Mouse (Mus musculus) CD4-positive, CD25-positive, alpha-beta regulatory T cell, adult 9 weeks (primary cell): ENCODE measurements around the gene Abcb6. TPM values are rescaled to one million over a fixed set of nuclear protein-coding genes. Genes with fewer than 3 reads are reported as not detected.

Experiments used
- polyA plus RNA-seq: library from polyadenylated mRNA; unstranded; fragments of 100-300 nt; shearing (Covaris generic); gene quantifications from one replicate; pipeline ENCODE4 v1.2.1, GENCODE M21; 2017

Gene Abcb6
- 8.7 TPM for polyA plus RNA-seq

DNA sequence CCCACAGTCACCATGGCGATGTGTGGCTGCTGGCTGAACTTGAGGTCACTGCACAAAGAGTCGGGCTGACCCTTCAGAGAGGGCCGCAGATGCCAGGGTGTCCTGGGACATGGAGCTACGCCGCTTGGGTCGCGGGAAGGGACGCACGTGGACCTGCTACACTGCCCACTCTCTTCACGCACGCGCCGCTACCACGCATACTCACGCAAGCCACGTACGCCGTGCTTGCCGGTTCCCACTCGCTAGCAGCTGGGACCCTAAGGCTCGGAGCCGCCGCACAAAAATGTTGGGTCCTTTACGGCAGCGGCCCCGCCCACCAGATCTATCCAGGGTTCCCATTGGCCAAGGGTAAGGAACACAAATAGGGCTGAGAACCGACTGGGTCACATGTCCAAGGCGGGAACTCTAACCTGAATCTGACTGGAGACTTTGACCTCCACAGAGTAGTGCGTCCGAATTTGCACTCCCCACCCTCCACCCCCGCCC lies at the start of gene Abcb6:
TSS of gene Abcb6 (minus strand) at position 288 of the 486 bp plus-strand sequence.

DNA sequence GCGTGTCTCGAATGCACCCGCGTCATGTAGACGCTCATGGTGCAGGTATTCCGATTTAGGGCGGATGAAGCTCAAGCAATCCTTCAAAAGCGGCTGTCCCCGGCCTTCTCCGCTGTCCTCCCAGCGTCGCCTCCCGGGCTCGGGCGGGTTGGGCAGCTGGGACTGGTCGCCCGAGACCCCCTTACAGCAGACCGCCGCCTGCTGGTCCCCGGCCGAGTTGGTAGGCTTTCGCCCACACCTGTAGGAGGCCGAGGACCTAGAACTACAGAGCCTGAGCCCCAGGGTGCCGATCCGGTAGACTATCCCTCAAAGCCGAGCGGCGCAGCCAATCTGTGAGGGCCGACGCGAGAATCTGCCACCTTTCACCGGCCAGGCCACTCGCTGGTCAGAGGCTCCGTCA lies 39.3 kb upstream of the Abcb6 start, which contains the start of gene Tuba4a:
TSS of gene Tuba4a (minus strand) at position 335 of the 400 bp plus-strand sequence.

DNA sequence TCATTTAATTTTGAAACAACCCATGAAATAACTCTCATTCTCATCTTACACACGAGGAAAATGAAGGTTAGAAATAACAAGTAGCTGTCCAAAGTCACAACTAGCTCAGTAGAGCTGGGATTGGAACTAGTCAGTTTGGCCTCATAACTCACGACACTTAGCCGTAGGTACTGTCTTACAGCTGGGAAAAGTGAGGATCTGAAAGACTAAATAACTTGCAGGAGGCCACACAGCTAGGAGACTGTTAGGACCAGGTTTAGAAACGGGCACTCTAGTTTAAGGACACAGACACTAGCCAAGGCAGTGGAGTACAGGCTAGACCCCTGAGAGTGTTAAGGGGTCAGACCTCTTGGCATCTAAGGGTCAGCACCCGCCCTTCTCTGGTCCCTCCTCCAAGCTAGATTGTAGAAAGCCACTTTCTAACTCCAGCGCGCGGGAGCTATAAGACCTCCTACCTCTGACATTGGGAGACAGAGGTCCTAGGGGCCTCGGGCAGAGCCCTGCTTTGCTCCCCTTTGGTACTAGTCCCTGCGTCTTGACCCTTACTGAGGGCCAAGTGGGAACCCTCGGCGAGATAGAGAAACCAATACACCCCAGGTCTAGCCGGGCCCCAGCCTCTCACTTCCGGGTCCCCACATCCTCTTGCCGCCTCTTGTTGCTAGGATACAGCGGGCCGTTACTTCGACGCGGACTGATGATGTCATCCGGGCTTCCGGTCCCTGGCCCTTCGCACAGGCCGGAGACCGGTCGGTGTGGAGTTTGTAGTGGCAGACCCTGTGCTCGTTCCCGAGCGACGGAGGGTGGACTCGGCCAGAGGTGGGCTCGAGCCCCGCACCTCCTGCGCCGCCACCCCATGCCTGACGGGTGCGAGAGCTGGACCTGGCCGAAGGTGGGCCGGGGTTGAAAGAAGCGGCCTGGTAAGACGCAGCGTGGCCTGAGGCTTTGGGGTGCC lies 30.2 kb upstream of the Abcb6 start, which contains the start of the genes Glb1l and Stk16:
TSS of gene Glb1l (minus strand) at position 678 of the 952 bp plus-strand sequence.
TSS of gene Stk16 (plus strand) at position 703 of the 952 bp plus-strand sequence.

DNA sequence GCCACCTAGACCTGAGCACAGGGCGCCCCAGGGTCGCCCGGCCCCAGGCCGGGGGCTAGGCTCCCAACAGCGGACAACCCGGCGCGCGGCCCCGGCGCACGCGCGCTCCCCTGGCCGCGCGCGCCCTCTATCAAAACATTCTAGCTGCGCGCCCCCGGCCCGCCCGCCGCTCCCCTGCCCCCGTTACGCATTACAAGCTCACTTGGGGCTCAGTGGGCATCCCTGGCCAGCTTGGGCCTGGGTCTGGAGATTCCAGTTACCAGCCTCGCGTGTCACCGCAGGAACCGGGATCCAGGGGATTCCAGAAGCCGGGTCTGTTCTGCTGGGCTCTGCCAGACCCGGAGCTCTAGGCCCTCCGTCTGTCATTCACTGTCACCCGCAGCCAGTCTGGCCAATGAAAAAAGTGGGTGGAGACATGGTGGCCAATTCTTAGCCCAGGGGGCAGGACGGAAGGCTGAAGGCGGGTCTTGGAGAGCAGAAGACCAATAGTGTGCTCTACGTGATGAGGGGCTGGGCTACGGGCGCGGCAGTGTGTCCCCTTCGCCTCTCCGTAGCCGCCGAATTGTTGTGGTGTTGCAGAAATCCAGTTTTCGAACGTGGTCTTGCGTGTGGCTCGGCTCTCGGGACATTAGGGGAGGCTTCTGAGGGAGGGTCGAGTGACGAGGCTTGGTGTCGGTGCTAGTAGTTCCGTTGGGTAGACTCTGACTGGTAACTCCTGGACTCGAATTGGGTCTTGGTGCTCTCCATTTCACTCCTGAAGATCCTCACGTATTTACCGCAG lies 11.6 kb upstream of the Abcb6 start, which contains the start of the genes Ankzf1 and Atg9a:
TSS of gene Ankzf1 (plus strand) at position 530 of the 781 bp plus-strand sequence.
TSS of gene Atg9a (minus strand) at position 575 of the 781 bp plus-strand sequence.

DNA sequence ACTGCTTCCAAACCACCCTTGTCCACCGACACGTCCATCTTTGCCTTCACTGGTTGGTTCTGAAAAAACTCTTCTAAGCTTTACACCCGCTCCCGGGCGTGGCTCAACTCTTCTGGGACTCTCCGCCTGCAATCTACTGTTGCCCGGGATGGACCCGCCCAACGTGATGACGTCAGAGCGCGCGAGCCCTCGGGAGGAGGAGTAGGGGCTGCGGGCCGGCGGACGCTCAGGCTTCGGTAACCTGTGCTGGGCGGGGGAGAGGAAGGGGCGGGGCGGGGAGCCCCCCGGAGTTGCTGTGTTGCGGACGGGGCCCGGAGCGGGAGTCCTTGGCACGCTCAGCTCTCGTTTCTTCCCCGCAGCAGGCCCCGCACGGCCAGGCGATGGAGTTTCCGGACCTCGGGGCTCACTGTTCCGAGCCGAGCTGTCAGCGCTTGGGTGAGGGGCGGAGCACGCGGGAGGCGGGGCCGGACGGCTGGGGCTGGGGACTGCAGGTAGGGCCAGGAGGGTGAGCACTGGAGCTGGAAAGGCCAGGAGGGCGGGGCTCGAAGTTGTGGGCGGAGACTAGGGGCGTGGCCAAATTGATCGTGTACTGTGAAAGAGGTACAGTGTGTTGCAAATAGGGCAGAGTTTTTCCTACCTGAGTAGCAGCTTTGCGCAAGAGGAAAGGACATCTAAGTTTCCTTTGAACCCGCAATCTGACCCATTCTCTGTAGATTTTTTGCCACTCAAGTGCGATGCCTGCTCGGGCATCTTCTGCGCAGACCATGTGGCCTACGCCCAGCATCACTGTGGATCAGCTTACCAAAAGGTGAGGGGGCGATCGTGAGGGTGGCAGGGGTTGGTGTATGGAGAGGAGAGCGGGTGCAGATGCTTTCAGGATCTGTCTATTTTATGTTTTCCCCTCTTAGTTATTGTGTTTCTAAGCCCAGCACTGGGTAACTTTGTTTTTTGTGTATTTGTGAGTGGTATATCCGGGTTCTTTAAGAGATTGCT lies 11.4 kb downstream of the Abcb6 start, which contains the start of gene Zfand2b:
TSS of gene Zfand2b (plus strand) at position 175 of the 993 bp plus-strand sequence.

DNA sequence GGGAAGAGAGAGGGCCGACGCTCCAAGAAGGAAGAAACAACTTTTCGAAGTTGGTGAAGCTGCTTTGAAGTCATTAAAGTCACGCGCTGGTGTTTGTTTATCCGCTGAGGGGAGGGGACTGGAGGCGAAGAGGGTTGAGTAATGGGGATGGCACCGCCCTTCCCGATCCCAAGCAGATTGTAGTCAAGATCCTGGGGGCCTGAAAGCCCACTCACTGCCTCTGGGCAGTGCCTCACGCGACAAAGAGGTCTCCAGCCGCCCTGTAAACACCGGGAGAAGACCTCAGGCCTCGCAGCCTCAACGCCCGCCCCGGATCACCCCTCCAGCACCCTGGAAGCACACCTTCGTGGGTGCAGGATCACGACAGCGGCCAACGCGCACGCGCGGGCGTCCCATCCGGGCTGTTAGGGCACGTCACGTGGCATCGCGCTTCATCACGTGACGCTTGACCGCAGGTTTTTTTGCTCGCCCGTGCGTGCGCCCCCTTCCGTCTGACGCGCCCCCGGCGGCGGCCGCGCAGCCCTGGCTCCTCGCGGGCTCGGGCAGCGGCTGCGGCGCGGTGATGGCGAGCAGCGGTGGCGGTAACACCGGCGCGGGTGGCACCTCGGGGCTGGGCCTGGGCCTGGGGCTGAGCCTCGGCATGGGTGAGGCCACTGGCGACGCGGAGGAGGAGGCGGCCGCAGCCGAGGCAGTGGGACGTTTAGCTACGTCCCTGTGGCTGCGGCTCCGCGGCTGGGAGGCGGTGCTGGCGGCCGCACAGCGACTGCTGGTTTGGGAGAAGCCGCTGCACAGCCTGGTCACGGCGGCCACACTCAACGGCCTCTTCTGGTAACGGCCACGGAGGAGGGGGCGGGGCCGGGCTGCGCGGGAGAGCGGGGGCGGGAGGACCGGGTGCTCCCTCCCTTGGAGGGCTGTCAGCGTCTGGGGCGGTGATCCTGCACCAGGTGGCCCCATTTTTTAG lies 37.6 kb downstream of the Abcb6 start, which contains the start of the genes Cnppd1 and Retreg2:
TSS of gene Cnppd1 (minus strand) at position 411 of the 961 bp plus-strand sequence.
TSS of gene Retreg2 (plus strand) at position 478 of the 961 bp plus-strand sequence.

DNA sequence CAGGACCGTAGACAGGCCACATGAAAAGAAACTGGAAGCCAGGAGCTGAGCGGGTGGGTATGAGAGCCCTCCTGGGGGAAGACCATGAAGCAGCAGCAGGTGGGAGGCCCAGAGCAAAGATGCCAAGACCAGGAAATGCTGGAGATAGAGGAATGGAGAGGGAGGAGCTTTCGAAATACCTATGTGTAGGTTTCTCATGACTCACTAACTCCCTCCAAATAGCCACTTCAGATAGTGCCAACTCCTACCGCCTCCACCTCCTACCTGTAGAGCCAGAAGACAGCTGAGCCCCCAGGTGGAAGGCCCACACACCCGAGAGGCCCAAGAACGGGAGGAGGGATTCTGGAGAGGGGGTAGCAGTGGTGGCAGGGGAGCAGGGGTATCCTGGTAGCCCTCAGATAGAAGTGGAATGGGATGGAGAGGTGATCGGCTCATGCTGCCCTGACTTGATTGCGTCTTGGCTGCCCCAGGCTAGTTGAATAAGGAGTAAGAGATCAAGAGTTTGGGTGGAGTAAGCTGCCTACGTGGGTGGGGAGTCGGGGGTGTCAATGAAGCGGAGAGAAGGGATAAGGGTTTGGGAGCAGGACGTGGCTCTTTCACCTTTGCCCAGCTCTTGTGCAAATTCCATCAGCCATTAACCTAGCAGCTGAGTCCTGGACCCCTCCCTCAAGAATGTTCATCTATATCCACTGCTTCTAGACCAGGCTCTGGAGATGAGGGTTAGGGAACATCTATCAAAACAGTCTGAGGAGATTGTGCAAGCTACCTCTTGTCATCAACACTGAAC lies 46.6 kb downstream of the Abcb6 start, which contains the start of gene Slc23a3:
TSS of gene Slc23a3 (minus strand) at position 470 of the 787 bp plus-strand sequence.

DNA sequence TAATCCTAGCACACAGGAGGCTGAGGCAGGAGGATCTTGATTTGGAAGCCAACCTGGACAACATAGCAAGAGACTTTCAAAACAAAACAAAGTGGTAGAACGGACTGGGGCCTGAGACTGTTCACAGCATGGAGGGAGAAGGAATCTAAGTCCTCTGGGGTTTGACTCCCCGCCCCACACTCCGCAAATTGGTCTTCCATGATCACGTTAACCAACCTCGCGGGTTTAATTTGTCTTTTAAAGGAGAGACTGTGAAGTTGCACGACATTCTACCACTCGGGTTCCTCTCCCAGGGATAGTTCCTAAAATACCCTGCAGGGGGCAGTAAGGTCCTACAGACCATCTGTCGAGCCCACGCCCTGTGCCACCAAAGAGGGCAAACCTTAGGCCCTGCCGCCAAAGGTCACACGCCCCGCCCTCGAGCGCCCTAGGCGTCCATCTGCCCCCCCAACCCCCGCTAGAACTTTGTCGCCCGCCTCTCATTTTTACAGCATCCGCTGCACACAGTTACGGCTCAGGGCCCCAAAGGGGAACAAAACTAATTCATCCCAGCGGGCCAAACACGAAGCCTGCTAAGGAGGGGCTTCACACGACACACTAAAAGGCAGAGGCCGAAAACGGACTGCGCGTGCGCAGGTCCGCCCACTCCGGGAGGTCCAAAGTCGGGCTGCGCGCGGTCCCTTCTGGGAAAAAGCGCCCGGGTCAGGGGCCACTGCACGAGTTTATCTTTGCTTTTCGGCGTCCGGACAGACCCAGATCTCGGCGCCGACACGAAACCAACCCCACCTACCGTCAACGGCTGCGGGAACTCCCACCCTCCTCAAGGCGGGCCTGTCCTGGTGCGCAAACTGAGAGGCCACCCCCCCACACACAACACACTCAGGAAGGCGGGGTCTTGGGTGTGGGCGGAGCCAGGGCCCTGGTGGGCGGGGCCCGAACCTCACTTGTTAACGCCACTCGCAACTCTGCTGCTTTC lies 55.6 kb downstream of the Abcb6 start, which contains the start of gene Nhej1:
TSS of gene Nhej1 (minus strand) at position 855 of the 976 bp plus-strand sequence.

Other genes starting within 250 kb of the Abcb6 start
- not detected for gene Cfap65, start 244.8 kb downstream of the Abcb6 start, polyA plus RNA-seq
- gene Ihh, start 228.7 kb downstream of the Abcb6 start, polyA plus RNA-seq, result 0.11 TPM
- 9.8 TPM for gene Nhej1, start 55.2 kb downstream of the Abcb6 start, polyA plus RNA-seq
- 0.42 TPM for gene Slc23a3, start 46.5 kb downstream of the Abcb6 start, polyA plus RNA-seq
- 200 TPM for gene Cnppd1, start 37.7 kb downstream of the Abcb6 start, polyA plus RNA-seq
- gene Retreg2, start 37.6 kb downstream of the Abcb6 start, polyA plus RNA-seq, result 14.4 TPM
- gene Zfand2b, start 11.7 kb downstream of the Abcb6 start, polyA plus RNA-seq, result 79.1 TPM
- 49.9 TPM for gene Ankzf1, start 11.8 kb upstream of the Abcb6 start, polyA plus RNA-seq
- 28.0 TPM for gene Atg9a, start 11.8 kb upstream of the Abcb6 start, polyA plus RNA-seq
- gene Glb1l, start 30.4 kb upstream of the Abcb6 start, polyA plus RNA-seq, result 15.1 TPM
- gene Stk16, start 30.4 kb upstream of the Abcb6 start, polyA plus RNA-seq, result 114 TPM
- gene Tuba4a, start 39.5 kb upstream of the Abcb6 start, polyA plus RNA-seq, result 403 TPM
- gene A630095N17Rik, start 51.7 kb upstream of the Abcb6 start, polyA plus RNA-seq, result 0.84 TPM
- 32.8 TPM for gene Dnajb2, start 56.0 kb upstream of the Abcb6 start, polyA plus RNA-seq
- gene Ptprn, start 84.1 kb upstream of the Abcb6 start, polyA plus RNA-seq, result 0.15 TPM
- not detected for gene Resp18, start 98.0 kb upstream of the Abcb6 start, polyA plus RNA-seq
- gene Dnpep, start 137.6 kb upstream of the Abcb6 start, polyA plus RNA-seq, result 88.1 TPM
- not detected for gene Des, start 179.9 kb upstream of the Abcb6 start, polyA plus RNA-seq
- gene Speg, start 194.9 kb upstream of the Abcb6 start, polyA plus RNA-seq, result 0.42 TPM